Mouse (Mus musculus) lung, postnatal 36 days (tissue): ENCODE data around the gene Tmem253.
A peak's percentile ranks its signal among the peaks of the same experiment; 100 is the strongest.

Source experiments
- DNase-seq: peaks from one replicate; pipeline ENCODE4 v3.0.0; 2022; ENCODE audit warnings: mixed read lengths

The Tmem253 gene

GRCm38 (mm10) chr14:52015445-52016100, at the start of gene Tmem253:
Gene Tmem253 (plus strand): TSS chr14:52015658.
- no peak for DNase-seq

GRCm38 (mm10) chr14:51967400-51967799, 48.1 kb upstream of the Tmem253 start:
- DNase-seq, result no peak

DNA sequence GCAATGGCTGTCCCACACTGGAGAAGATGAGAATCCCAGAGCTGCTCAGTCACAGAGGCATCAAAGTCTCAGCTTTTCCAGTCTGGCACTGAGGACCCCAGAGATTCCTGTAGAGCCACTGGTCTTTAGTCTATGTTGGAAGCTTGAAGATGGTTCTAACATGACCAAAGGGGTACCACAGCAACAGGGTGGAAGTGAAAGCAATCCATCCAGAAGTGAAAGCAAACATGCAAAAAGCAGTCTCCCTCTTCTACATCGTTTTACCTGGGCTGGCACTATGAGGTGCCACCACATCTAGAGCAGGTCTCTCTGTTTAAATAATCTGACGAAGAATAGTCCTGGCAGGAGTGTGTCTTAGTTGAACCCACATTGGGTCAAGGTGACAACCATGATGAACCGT, 36.2 kb upstream of the Tmem253 start:
- DNase-seq, result no peak

DNA sequence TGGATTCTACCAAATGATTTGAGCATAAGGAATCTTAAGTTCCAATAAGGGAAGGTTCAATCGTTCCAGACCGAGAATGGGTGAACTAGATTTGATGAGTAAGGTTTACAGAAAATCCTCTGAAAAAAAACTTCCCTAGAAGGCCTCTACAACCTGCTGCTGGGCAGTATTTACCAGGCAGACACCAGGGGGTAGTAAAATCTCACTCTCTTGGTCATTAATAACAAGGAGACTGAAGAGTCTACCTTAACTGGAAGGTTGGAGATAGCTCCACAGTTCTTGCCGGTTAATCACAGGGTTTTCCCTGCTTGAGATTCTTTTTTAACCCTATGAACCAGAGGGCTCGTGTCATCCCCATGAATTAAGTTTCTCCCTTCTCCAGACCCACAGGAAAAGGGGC, 32.2 kb upstream of the Tmem253 start:
- no peak for DNase-seq

DNA sequence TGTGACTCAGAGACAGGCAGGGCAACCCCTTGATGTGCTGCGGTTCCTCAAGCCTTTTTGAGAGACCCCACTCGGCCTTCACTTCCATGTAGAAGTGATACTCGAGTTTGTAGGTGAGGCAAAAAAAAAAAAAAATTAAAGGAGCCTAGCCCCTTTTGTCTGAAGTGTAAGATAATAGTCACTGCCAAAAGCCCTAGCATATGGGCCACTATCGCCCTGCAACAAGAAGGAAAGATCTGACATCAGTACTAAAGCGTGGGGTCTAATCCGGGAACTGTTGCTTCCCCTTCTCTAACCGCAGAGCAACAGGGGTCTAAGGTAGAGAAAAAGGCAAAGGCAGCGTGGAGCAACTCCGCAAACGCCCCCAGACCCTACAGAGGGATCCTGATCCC, 31.6 kb upstream of the Tmem253 start:
- no peak for DNase-seq

DNA sequence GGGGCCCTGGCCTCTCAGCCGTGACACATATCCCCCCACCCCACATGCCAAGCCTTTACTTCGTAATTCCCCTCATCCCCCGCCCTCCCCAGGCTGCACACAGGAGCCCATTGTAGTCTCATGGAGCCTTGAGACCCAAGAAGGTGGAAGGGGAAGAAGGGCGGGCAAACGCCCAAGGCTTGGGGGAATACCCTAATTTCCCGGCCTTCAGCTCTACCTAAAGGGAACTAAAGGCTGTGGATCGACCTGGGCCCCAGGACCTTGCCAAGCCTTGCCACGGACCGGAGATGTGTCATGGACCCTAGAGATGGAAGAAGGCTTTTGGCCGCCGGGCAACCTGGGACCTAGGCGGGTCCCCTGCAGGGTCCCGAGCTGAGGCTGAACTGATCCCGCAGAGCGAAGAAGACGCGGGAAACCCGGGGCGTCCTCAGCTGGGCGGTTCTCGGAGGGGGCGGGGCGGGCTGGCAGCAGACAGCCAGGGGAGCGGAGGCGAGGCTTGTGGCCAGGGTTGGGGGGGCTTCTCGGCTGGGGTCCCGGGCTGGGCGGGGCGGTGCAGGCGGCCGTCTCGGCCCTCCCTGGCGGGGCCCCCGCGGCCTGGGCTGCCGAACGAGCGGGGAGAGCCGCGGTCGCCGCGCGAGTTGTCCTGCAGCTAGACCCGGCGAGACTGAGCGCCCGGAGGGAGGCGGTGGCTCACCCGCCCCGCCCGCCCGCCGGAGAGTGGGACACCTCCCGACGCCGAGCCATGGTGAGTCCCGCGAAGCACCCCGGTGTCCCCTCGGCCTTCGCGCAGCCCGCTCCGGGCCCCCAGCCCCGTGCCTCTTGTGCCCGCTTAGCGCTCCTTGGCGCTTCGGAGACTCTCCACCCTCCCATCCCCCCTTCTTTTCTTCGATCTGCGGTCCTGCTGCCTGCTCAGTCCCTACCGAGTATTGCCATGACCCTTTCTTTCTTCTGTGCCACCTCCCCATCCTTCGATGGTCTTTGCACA, 30.9 kb upstream of the Tmem253 start, which contains the start of gene Arhgef40:
Gene Arhgef40, plus strand, starts transcription at position 473 of the 985 bp plus-strand sequence.
- peak; percentile 74 for DNase-seq

- peak; percentile 73 for DNase-seq
Observed at GRCm38 (mm10) chr14:51985301-51986152, 29.9 kb upstream of the Tmem253 start.

- no peak for DNase-seq
Observed at GRCm38 (mm10) chr14:51986153-51986505, 29.3 kb upstream of the Tmem253 start.

DNA sequence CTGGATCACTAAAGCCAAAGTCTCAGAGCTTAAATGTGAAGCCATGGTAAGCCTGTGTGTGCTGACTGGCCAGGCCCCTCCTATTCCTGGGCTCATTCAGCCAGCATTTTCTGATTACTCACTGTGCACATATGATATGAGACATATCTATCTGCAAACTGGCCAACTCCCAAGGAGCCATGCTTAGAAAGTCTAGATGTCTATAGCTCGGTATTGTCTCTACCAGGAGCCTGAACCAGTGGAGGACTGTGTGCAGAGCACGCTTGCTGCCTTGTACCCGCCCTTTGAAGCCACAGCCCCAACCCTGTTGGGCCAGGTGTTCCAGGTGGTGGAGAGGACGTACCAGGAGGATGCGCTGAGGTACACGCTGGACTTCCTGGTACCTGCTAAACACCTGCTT, 28.3 kb upstream of the Tmem253 start:
- no peak for DNase-seq

GRCm38 (mm10) chr14:51988731-51989130, 26.7 kb upstream of the Tmem253 start:
- no peak for DNase-seq

- peak; percentile 35 for DNase-seq
Observed at GRCm38 (mm10) chr14:51989461-51989970, 25.9 kb upstream of the Tmem253 start.

GRCm38 (mm10) chr14:51994453-51994852, 21.0 kb upstream of the Tmem253 start:
- no peak for DNase-seq

DNA sequence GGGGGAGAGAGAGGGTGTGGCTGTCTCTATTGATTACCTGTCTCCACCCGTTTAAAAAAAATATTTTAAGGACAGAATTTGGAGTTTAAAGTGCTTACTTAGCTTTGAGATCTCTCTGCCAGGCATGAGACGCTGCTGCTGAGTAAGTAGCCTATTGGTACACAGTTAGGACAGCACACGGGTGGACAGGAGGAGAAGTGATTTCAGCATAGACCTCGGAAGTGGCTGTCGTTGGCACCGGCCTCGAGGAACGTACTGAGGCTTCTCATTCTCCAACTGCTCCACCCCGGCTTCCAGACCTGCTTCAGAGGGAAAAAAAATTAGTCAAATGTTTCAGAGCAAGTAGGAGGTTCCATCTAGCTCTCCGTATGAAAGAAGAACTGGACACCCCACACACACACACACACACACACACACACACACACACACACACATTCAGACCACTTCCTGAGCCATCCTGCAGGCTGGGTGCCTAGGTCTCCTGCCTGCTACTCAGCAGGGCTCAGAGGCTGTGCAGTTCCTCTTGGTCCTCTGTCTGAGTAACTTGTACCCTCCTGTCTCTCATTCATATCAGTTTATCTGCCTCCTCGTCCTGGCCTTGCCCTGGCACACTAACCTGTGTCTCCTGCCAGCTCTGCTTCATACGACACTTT, 20.1 kb upstream of the Tmem253 start:
- no peak for DNase-seq

- DNase-seq, result peak; percentile 29
Observed at GRCm38 (mm10) chr14:51996231-51996841, 19.1 kb upstream of the Tmem253 start.

DNA sequence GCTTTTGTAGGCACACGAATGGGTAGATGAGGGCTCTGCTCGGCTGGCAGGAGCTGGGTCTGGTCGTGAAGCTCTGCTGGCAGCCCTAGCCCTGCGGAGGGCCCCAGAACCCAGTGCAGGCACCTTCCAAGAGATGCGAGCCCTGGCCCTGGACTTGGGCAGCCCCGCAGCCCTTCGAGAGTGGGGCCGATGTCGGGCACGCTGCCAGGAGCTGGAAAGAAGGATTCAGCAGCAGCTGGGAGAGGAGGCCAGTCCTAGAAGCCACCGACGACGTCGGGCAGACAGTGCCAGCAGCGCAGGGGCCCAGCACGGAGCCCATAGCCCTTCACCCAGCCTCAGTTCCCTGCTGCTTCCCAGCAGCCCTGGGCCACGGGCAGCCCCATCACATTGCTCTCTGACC, 18.6 kb upstream of the Tmem253 start:
- no peak for DNase-seq

GRCm38 (mm10) chr14:51997483-51997882, 18.0 kb upstream of the Tmem253 start:
- DNase-seq, result no peak

GRCm38 (mm10) chr14:52003981-52004495, 11.4 kb upstream of the Tmem253 start:
- DNase-seq, result no peak

DNA sequence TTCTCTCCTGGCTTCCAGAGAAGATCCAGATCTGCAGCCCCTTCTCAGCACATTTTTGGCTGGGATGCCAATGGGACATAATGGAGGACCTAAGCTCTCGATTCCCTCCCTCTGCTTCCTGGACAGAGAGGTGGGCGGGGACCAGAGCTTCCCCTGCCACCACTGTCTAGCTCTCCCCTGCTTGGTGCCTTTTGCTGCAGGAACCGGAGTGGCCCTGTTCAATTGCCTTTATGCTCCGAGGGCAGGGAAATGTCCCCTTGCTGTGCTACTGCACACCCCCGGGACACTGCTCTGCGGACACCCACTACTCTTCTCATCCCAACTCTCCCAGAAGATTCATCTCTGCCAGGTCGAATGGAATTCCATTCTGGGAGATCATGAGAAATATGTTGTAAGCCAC, 10.3 kb upstream of the Tmem253 start:
- DNase-seq, result no peak

- no peak for DNase-seq
Observed at GRCm38 (mm10) chr14:52005616-52006015, 9.8 kb upstream of the Tmem253 start.

DNA sequence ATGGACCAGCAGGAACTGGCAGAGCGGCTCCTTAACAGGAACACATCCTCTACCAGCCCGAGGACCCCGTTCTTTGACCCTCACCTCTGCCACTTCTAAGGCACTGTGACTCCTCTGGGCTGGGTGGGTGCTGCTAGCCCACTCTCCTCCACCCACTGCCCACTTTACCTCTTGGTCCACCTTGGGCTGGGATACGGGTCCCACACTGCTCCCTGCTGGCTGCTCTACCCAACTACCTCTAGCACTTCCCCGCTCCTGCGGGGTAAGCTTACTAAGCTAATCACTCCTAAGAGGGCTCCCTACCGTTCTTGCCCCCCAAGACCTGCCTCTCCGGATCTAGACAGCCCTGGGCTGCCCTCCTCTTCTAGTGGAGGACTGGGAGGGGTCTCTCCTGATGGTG, 9.2 kb upstream of the Tmem253 start:
- no peak for DNase-seq

GRCm38 (mm10) chr14:52006771-52007170, 8.7 kb upstream of the Tmem253 start:
- DNase-seq, result no peak
